Mouse (Mus musculus) heart, postnatal 4 days (tissue): ENCODE measurements around the gene Dcaf12l2. TPM values are rescaled to one million over a fixed set of nuclear protein-coding genes. Genes with fewer than 3 reads are reported as not detected.

Experiments used
- DNase-seq: peaks from one replicate; pipeline ENCODE4 v3.0.0; 2021
- total RNA-seq, 2 experiments: library from RNA; stranded (reverse); gene quantifications; 2 replicates each; pipeline ENCODE4 v1.2.3; 2021

Dcaf12l2 gene
- total RNA-seq = under 1 TPM; 0.12 to 0.29 TPM

DNA sequence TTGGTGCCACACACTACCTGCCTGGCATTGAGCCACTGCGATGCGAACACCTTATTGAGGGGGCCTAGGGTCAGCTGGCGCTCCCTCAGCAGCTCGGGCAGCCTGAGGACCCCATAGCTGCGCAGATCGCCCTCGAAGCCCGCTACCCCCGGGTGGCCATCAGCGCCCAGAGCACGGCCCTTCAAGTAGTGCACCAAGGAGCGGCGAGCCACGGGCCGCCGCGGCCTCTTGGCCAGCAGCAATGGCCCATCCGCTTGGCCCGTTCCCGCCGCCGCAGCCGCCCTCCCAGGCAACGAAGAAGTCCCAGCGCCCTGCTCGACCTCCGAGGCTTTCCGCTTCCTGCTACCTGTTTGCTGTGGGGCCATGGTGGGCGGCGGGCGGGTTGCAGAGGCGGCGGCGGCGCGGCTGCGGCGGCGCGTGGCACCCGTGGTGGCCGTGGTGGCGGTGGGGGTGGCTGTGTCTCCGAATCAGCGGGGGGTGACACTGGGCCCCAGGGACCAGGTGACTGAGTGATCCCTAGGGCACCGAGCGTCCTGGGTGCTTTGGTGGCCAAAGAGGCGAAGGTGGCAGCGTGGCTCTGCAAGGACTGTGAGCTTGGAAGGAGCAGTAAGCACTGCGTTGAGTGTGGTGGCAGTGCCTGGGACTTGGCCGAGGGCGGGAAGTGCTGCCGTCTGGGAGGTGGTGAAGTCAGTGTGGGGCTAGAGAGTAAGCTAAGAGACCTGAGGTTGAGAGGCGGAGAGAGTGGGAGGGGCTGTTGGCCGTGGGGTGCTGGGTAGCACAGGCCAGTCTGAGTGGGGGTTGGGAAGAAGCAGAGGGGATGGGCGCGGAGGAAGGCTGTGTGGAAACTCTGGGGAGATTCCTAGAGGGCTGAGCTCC, at the start of gene Dcaf12l2:
Gene Dcaf12l2 (minus strand): TSS at position 697 of the 876 bp plus-strand sequence.
- peak; percentile 6 for DNase-seq

DNA sequence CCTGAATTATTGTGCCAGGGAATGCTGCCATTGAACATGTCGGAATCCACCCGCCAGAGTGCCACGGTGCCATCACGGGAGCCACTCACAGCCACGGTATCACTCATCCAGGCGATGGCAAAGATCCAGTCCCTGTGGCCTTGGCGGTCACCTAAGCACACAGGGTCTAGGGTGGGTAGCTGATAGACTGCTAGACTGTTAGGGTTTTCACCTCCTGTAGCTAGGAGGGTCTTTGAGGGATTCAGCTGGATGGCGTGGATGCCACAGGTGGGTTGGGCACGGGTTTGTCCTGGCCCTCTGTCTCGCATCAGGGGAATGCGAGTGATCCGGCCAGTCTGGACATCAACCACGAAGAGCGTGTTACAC, 879 bp downstream of the Dcaf12l2 start:
- DNase-seq = no peak
